Mouse (Mus musculus) Muller cell, postnatal 12 days (primary cell): ENCODE data around the gene Ms4a14.
A peak's percentile ranks its signal among the peaks of the same experiment; 100 is the strongest.
"Not testable (repeated sequence)": the region's sequence is repeated elsewhere in the genome, so short reads cannot be mapped to it uniquely, and the experiment has no call there.

Experiments
- DNase-seq: peaks from one replicate; pipeline ENCODE4 v3.0.0-alpha.2; 2015; ENCODE audit errors: inconsistent ontology term

Gene Ms4a14

GRCm38 (mm10) chr19:11314354-11314753, at the start of gene Ms4a14:
Ms4a14 (minus strand) TSS chr19:11314454.
- DNase-seq: no peak

GRCm38 (mm10) chr19:11362002-11362401, 47.7 kb upstream of the Ms4a14 start:
- DNase-seq: no peak

- no peak for DNase-seq
Observed at GRCm38 (mm10) chr19:11360106-11360505, 45.9 kb upstream of the Ms4a14 start.

GRCm38 (mm10) chr19:11355730-11356129, 41.5 kb upstream of the Ms4a14 start:
- no peak for DNase-seq

GRCm38 (mm10) chr19:11351878-11352277, 37.6 kb upstream of the Ms4a14 start:
- DNase-seq: no peak

GRCm38 (mm10) chr19:11349698-11350481, 35.6 kb upstream of the Ms4a14 start:
- DNase-seq: no peak

- peak; percentile 17 for DNase-seq
Observed at GRCm38 (mm10) chr19:11343992-11344391, 29.7 kb upstream of the Ms4a14 start.

- no peak for DNase-seq
Observed at GRCm38 (mm10) chr19:11343147-11343546, 28.9 kb upstream of the Ms4a14 start.

- DNase-seq: no peak
Observed at GRCm38 (mm10) chr19:11335932-11336331, 21.7 kb upstream of the Ms4a14 start, which contains the start of gene Ms4a7. Ms4a7 (minus strand) TSS chr19:11336146.

- peak; percentile 84 for DNase-seq
Observed at GRCm38 (mm10) chr19:11321123-11321522, 6.9 kb upstream of the Ms4a14 start.

- no peak for DNase-seq
Observed at GRCm38 (mm10) chr19:11316786-11317185, 2.5 kb upstream of the Ms4a14 start.

- no peak for DNase-seq
Observed at GRCm38 (mm10) chr19:11308888-11309287, 5.4 kb downstream of the Ms4a14 start.

GRCm38 (mm10) chr19:11299529-11299928, 14.7 kb downstream of the Ms4a14 start:
- DNase-seq: not testable (repeated sequence)

- no peak for DNase-seq
Observed at GRCm38 (mm10) chr19:11298939-11299338, 15.3 kb downstream of the Ms4a14 start.

GRCm38 (mm10) chr19:11293616-11294015, 20.6 kb downstream of the Ms4a14 start:
- DNase-seq: not testable (repeated sequence)

- peak; percentile 24 for DNase-seq
Observed at GRCm38 (mm10) chr19:11292990-11293389, 21.3 kb downstream of the Ms4a14 start.

GRCm38 (mm10) chr19:11283773-11284172, 30.5 kb downstream of the Ms4a14 start, which contains the start of gene Ms4a5:
Ms4a5 (minus strand) TSS chr19:11283873.
- DNase-seq: no peak

- no peak for DNase-seq
Observed at GRCm38 (mm10) chr19:11280223-11280622, 34.0 kb downstream of the Ms4a14 start.

GRCm38 (mm10) chr19:11276431-11276830, 37.8 kb downstream of the Ms4a14 start:
- DNase-seq: no peak

- DNase-seq: no peak
Observed at GRCm38 (mm10) chr19:11266956-11267355, 47.3 kb downstream of the Ms4a14 start.

GRCm38 (mm10) chr19:11266052-11266845, 48.0 kb downstream of the Ms4a14 start, which contains the start of gene Ms4a1:
Ms4a1 (minus strand) TSS chr19:11266241.
- no peak for DNase-seq

- DNase-seq: no peak
Observed at GRCm38 (mm10) chr19:11264602-11265185, 49.6 kb downstream of the Ms4a14 start.
